Mouse (Mus musculus) lung, adult 2 months (tissue): ENCODE results near the gene Adgrf1. TPM values are rescaled to one million over a fixed set of nuclear protein-coding genes. Genes with fewer than 3 reads are reported as not detected.
A peak's percentile ranks its signal among the peaks of the same experiment; 100 is the strongest.

ENCODE experiments used
- DNase-seq: peaks from one replicate; pipeline ENCODE4 v3.0.0; 2022
- H3K4me1 ChIP-seq: fragments of 200-500 bp; 2 replicates; pipeline ENCODE4 v1.6.1; 2011; ENCODE audit warnings: low read length; ENCODE audit not compliant: control insufficient read depth, insufficient read depth
- H3K4me3 ChIP-seq: fragments of 200-500 bp; replicated peaks from 2 replicates; pipeline ENCODE3; 2011; ENCODE audit warnings: low read depth, mild to moderate bottlenecking, control low read depth, low read length; ENCODE audit errors: extremely low read depth
- CTCF ChIP-seq: fragments of 200-500 bp; IDR thresholded peaks from 2 replicates; pipeline ENCODE4 v1.5.1; 2011; ENCODE audit warnings: mild to moderate bottlenecking, low read length, control low read depth; ENCODE audit not compliant: insufficient read depth
- POLR2A ChIP-seq: fragments of 200-500 bp; IDR thresholded peaks from 2 replicates; pipeline ENCODE4 v1.6.1; 2011; ENCODE audit warnings: low read depth, mild to moderate bottlenecking, control low read depth, low read length, borderline replicate concordance; ENCODE audit errors: extremely low read depth
- WGBS: fragments of 180-500 bp; shearing (Covaris S2); methylation state at CpG from one replicate; pipeline ENCODE4 v1.1.7; 2018; 5-methylcytosine and 5-hydroxymethylcytosine counted together
- polyA plus RNA-seq: library from polyadenylated mRNA; depleted of rRNA; stranded (reverse); fragments of >200 nt; gene quantifications from 2 replicates; pipeline ENCODE4 v1.2.3, GENCODE M21; 2012

Gene Adgrf1
- polyA plus RNA-seq, 1 experiment: not detected

DNA sequence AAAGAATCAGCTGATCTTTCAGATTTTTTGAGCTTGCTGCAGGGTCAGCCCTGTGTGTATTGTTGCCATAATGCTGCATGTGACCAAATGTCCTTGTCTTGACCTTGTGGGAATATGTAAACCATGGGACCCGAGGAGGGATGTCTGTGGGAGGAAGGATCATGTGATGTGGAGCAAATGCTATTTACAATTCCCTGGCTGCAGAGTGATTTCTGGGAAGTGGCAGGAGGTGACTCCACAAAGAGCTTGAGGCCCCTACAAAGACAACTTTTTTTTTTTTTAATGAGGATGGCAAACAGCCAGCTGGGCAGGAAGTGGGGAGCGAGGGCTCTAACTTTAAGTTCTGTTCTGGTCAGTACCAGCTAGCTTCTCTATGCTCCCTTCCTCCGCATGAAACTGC lies 20.5 kb upstream of the Adgrf1 start:
- Histone ChIP-seq H3K4me3 (no peak overlapping the region), H3K4me1 (0 out of 2 replicates have a peak, but pooled peaks cover 2% of the 10 kb centered on the region)
- no peak for DNase-seq
- WGBS: 21% methylated on average over 3 of the region's 3 CpGs
- TF ChIP-seq POLR2A (no peak), CTCF (no peak)

DNA sequence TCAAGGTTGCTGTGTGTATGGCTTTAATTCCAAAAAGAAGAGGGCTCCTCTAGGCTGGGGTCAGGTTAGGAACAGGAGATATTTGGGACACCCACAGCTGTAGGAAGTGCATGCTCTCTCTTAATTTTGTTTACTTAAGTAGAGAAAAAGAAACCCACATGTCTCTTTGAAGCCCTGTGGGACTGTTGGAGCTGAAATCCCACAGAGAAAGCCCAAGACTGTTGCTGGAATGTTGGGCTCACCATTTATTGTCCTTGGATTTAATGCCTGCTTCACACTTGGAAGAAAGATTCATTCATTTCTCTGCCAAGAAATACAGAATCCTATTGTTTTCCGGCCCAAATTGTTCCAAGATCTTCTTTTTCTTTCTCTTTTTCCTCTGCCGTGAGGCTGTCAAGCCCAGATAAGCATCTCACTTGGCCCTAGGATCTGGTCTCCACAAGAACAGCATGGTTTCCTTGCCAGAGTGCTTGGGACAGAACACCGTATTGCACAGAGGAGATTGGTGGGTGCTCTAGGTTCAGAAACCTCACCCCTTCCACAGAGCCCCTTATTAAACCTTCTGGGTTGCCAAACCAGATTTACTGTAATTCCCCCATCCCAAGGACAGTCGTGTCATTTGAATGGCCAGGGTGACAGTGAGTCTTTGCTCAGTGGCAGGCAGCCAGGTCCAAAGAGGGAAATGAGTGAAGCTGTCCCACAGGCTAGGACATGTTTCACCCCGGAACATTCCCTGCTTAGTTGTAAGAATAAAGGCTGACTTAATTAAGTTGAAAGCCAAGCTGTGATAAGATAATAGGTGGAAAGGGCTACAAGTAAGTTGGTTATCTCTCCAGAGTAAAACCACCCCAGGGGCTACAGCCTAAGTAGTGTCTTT lies 18.6 kb upstream of the Adgrf1 start:
- 28% methylated on average over 5 of the region's 5 CpGs for WGBS
- H3K4me3 ChIP-seq: no peak overlapping the region
- no peak for TF ChIP-seq POLR2A
- no peak for TF ChIP-seq CTCF
- H3K4me1 ChIP-seq: 0 out of 2 replicates have a peak, but pooled peaks cover 2% of the 10 kb centered on the region
- no peak for DNase-seq

DNA sequence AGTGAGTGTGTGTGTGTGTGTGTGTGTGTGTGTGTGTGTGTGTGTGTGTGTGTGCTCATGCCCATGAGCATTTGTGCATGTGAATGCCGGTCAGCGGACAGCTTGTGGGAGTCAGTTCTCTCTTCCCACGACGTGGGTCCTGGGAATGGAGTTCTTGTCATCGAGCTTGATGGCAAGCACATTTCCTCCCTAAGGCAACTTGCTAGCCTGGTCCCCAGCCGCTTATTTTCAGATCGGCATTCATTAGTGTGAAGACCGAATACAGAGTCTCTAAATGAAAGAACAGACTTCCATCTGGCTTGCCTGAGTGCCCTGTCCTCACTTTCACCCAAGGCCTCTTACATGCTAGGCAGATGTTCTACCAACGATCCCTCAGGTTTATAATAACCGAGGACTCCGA lies 17.3 kb upstream of the Adgrf1 start:
- no peak for TF ChIP-seq POLR2A
- no peak for TF ChIP-seq CTCF
- DNase-seq: no peak
- WGBS: 80% methylated on average over 11 of the region's 11 CpGs
- no peak overlapping the region for H3K4me3 ChIP-seq
- H3K4me1 ChIP-seq: 0 out of 2 replicates have a peak, but pooled peaks cover 2% of the 10 kb centered on the region

DNA sequence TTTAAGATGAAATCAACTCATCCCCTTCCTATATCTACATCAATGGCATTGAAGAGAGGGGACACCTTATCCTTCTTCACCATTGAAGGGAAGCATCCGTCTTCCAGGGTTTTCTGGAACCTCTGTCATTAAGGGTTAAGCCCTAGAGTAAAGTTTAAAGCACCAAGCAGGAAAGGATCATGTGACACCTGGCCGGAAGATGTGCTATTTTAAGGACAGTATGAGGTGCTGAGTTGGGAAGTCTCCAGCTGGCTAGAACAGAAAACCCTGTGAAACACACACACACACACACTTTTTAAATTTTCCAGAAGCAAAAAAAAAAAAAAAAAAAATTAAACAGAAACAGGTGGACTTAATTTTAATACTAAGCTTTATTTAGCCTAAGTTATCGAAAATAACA lies 15.9 kb upstream of the Adgrf1 start:
- Histone ChIP-seq H3K4me1 (0 out of 2 replicates have a peak, but pooled peaks cover 2% of the 10 kb centered on the region), H3K4me3 (no peak overlapping the region)
- no peak for DNase-seq
- no peak for TF ChIP-seq POLR2A
- TF ChIP-seq CTCF: no peak
- WGBS: 36% methylated on average over 3 of the region's 3 CpGs

DNA sequence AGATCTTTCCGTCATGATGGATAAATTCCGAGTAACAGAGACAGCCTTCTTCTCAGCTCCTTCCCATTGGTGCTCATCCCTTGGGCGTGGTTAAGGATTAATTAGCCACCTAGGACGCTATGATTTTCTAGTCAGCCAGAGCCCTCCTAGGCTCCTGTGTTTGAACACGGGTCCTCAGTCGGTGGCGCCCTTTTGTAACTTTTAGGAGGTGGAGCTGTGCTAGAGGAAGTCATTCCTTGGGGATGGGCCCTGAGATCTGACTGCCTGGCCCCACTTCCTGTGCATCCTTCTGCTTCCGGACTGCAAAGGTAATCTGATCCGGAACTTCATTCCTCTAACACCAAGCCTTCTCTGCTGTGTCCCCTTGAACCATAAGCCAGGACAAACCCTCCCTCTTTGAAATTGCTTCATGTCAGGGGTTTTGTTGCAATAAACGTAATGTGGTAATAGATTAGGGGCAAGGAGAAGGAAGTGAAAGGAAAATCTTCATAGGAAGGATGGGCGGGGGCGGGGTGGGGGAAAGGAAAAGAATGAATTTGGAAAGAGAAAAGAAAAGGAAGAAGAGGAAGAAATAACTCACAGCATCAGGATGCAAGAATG lies 13.5 kb upstream of the Adgrf1 start:
- no peak for TF ChIP-seq POLR2A
- no peak for TF ChIP-seq CTCF
- no peak for DNase-seq
- H3K4me3 ChIP-seq: no peak overlapping the region
- H3K4me1 ChIP-seq: 0 out of 2 replicates have a peak, but pooled peaks cover 2% of the 10 kb centered on the region
- WGBS: 62% methylated on average over 12 of the region's 12 CpGs

DNA sequence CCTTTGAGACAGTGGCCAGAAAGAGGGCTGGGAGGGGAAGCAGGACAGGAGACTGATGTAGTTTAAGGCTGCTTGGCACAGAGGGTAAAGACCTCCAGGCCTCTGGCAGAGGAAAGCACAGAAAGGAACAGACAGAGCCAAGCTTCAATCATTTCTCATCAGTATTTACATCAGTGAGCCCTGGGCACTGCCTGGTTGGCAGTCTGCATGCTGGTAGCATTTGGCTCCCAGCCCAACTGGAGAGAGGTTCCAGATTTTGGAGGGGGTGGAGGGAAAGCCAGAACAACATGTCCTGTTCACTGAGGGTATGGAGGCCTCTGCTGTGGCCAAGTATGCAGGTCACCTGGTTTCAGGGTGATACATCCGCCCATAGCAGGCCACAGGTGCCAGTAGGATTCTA lies 12.4 kb upstream of the Adgrf1 start:
- 91% methylated on average over 1 of the region's 1 CpGs for WGBS
- Histone ChIP-seq H3K4me1 (0 out of 2 replicates have a peak, but pooled peaks cover 2% of the 10 kb centered on the region), H3K4me3 (no peak overlapping the region)
- TF ChIP-seq POLR2A (no peak), CTCF (no peak)
- DNase-seq: no peak

DNA sequence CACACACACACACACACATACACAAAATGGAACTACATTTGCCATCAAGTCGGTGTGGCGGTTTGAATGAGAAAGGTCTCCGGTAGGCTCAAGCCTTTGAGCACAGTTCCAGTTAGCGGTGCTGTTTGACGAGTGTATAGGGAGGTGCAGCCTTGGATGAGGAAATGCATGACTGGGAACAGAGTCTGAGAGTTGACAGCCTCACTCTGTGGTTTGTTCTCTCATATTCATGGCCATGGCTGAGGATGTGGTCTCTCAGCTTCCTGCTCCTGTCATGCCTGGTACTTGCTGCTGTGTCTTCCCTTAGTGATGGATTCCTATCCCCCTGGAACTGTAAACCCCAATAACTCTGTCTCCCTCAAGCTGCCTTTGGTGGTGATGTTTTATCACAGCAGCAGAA lies 8.2 kb upstream of the Adgrf1 start:
- 93% methylated on average over 5 of the region's 5 CpGs for WGBS
- peaks cover 3% of the 10 kb centered on the region for H3K4me1 ChIP-seq
- TF ChIP-seq CTCF (no peak), POLR2A (no peak)
- no peak for DNase-seq
- no peak overlapping the region for H3K4me3 ChIP-seq

DNA sequence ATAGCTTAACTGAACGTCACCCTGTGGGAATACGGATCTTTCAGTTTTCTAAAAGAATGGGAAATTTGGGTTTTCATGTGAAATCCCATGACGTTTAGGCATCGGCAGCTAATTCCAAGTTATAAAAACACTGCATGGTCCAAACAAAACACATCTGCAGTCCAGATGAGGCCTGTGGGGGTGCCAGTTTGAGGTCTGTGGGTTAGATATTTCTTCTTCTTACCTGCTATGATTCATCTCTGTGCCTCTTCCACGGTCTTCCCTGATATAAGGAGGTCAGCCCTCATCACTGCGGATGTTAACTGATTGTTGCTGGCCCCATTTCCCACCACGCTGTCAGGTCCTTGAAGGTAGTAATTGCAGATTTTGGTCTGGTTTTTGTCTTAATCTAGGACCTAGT lies 5.4 kb upstream of the Adgrf1 start:
- DNase-seq: no peak
- TF ChIP-seq CTCF (no peak), POLR2A (no peak)
- Histone ChIP-seq H3K4me1 (peaks cover 3% of the 10 kb centered on the region), H3K4me3 (no peak overlapping the region)
- 74% methylated on average over 7 of the region's 7 CpGs for WGBS

DNA sequence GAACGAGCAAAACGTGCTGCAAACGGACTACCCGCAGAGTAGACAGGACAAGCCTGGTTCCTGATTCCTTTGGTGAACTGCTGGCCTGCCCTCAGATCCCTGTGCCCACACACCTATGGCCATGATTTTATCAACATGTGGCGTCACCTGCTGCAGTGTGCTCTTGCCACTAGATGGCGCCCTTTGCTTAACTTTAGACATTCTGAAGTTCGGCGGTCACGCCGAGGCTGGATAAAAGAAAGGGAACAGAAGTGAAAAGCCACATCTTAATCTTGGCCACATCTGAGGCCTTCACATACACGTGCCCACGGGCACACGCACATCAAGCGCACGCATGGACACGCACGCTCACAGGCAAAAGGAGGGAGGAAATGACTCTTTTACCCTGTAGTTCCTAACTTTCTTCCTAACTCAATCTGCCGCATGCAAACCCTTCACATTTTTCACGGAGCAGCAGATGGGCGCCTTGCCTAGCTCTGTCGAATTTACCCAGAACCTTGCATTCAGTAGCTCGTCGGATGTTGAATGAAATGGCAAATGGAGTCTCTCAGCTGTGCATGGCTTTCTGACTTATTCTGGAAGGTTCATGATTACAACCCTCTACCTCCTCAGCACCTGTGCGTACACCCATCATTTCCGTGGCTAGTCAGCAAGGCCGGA lies 4.8 kb upstream of the Adgrf1 start:
- Histone ChIP-seq H3K4me1 (peaks cover 3% of the 10 kb centered on the region), H3K4me3 (no peak overlapping the region)
- DNase-seq: peak; percentile 64
- TF ChIP-seq POLR2A: no peak
- peak; percentile 97 for TF ChIP-seq CTCF
- 21% methylated on average over 26 of the region's 26 CpGs for whole genome bisulfite sequencing
